Comparison of ENCODE assay signal across 9 mouse cellular contexts in genomic region chr1:64035087-64035791, GRCm38 (mm10).
DNase-seq lines count a peak whose midpoint lies in the region; ATAC-seq and TF ChIP-seq lines count a peak whose summit lies in the region.
"Had no signal": no experiment of that assay in that cellular context is flagged by ENCODE, and none has a peak within 500 bp of the region (broad histone marks: within the 10 kb centered on the region; RNA-seq: fewer than 3 reads in every experiment).

No protein-coding gene starts in this region.

- no peaks in the 10 kb centered on the region for H3K27me3 ChIP-seq in liver, postnatal 0 days (ENCODE audit: insufficient read depth, low read length)
- no peaks in the 10 kb centered on the region for H3K27me3 ChIP-seq in liver, embryonic 12.5 days (replicated peaks)
- no peaks in the 10 kb centered on the region for H3K27me3 ChIP-seq in kidney, postnatal 0 days (ENCODE audit: insufficient read depth, low read length)
- H3K27me3 ChIP-seq in limb, embryonic 10.5 days (ENCODE audit: low read depth, poor library complexity, severe bottlenecking): no peaks in the 10 kb centered on the region
- H3K27me3 ChIP-seq: liver, embryonic 15.5 days had no signal

- no peak overlapping the region for H3K9ac ChIP-seq in liver, postnatal 0 days (replicated peaks)
- H3K9ac ChIP-seq in liver, embryonic 12.5 days: no peak overlapping the region
- no peak overlapping the region for H3K9ac ChIP-seq in kidney, postnatal 0 days (ENCODE audit: low read depth, low read length)
- H3K9ac ChIP-seq: liver, embryonic 15.5 days had no signal

- no peak overlapping the region for H3K4me3 ChIP-seq in liver, postnatal 0 days (ENCODE audit: low read depth, low read length)
- no peak overlapping the region for H3K4me3 ChIP-seq in liver, embryonic 12.5 days
- no peak overlapping the region for H3K4me3 ChIP-seq in kidney, postnatal 0 days (replicated peaks; ENCODE audit: low read depth, low read length)
- no peak overlapping the region for H3K4me3 ChIP-seq in olfactory bulb, adult 2 months (ENCODE audit: insufficient read depth, low read depth, low read length)
- H3K4me3 ChIP-seq in limb, embryonic 10.5 days: no peak overlapping the region
- H3K4me3 ChIP-seq: liver, embryonic 15.5 days had no signal

- peak; percentile 36; the same call in 1 of the 2 replicates for TF ChIP-seq EP300 in liver, postnatal 0 days (IDR thresholded peaks at IDR 0.05; ENCODE audit: low read depth)

- H3K27ac ChIP-seq in liver, postnatal 0 days (ENCODE audit: low read depth): no peak overlapping the region
- H3K27ac ChIP-seq in liver, embryonic 12.5 days: no peak overlapping the region
- H3K27ac ChIP-seq in kidney, postnatal 0 days: no peak overlapping the region
- peak overlapping the region; percentile 16; the same call in 1 of the 2 replicates for H3K27ac ChIP-seq in olfactory bulb, adult 2 months (ENCODE audit: insufficient read depth, low read depth, low read length)
- no peak overlapping the region for H3K27ac ChIP-seq in limb, embryonic 10.5 days
- H3K27ac ChIP-seq: liver, embryonic 15.5 days had no signal

- H3K4me2 ChIP-seq in liver, postnatal 0 days (ENCODE audit: low read depth, low read length): no peak overlapping the region
- no peak overlapping the region for H3K4me2 ChIP-seq in liver, embryonic 12.5 days
- H3K4me2 ChIP-seq in kidney, postnatal 0 days (ENCODE audit: low read length): no peak overlapping the region
- H3K4me2 ChIP-seq: liver, embryonic 15.5 days had no signal

- TF ChIP-seq CTCF in liver, postnatal 0 days (IDR thresholded peaks at IDR 0.05; ENCODE audit: low read depth): no peak
- no peak for TF ChIP-seq CTCF in kidney, postnatal 0 days (IDR thresholded peaks at IDR 0.05; ENCODE audit: low read depth)
- TF ChIP-seq CTCF in olfactory bulb, adult 2 months (IDR thresholded peaks at IDR 0.05; ENCODE audit: insufficient read depth, low read depth, low read length): no peak

- DNase-seq in adrenal gland, adult (ENCODE audit: inconsistent age in 2 of 2, low spot score in 1 of 2): peak; percentile 31 to 61
- no peak for DNase-seq in adrenal gland, postnatal 25 days
- DNase-seq in liver, postnatal 0 days: peak; percentile 54
- DNase-seq in kidney, postnatal 0 days (ENCODE audit: low spot score): peak; percentile 39
- no peak for DNase-seq in frontal cortex, postnatal 25 days (ENCODE audit: low spot score in 2 of 2)
- no peak for DNase-seq in limb, embryonic 10.5 days (ENCODE audit: low spot score)

- TF ChIP-seq POLR2A in olfactory bulb, adult 2 months (IDR thresholded peaks at IDR 0.05; ENCODE audit: insufficient read depth, low read depth, low read length): no peak

- peaks cover 26% of the 10 kb centered on the region for H3K4me1 ChIP-seq in liver, postnatal 0 days (ENCODE audit: insufficient read depth)
- peaks cover 3% of the 10 kb centered on the region; the same call in 1 of the 2 replicates for H3K4me1 ChIP-seq in liver, embryonic 12.5 days
- H3K4me1 ChIP-seq in kidney, postnatal 0 days (replicated peaks; ENCODE audit: insufficient read depth, low read length): 0 out of 2 replicates have a peak, but pooled peaks cover 6% of the 10 kb centered on the region
- peaks cover 3% of the 10 kb centered on the region; the same call in 1 of the 2 replicates for H3K4me1 ChIP-seq in olfactory bulb, adult 2 months (ENCODE audit: control insufficient read depth, insufficient read depth, low read length)
- no peaks in the 10 kb centered on the region for H3K4me1 ChIP-seq in limb, embryonic 10.5 days

- no peak for ATAC-seq in liver, postnatal 0 days
- ATAC-seq in liver, embryonic 12.5 days: no peak
- ATAC-seq in kidney, postnatal 0 days (replicated peaks; ENCODE audit: low FRiP score, low read depth): no peak

- 68% methylated on average over 15 of the region's 15 CpGs for WGBS in liver, postnatal 0 days (ENCODE audit: insufficient replicate concordance)
- WGBS in liver, embryonic 12.5 days (ENCODE audit: insufficient replicate concordance): 79% methylated on average over 15 of the region's 15 CpGs
- 68% methylated on average over 15 of the region's 15 CpGs for WGBS in kidney, postnatal 0 days
- 70% methylated on average over 15 of the region's 15 CpGs for WGBS in olfactory bulb, adult 2 months
- 92% methylated on average over 15 of the region's 15 CpGs for WGBS in limb, embryonic 10.5 days

- no peaks in the 10 kb centered on the region for H3K9me3 ChIP-seq in liver, postnatal 0 days (ENCODE audit: low read length)
- no peaks in the 10 kb centered on the region for H3K9me3 ChIP-seq in liver, embryonic 12.5 days (replicated peaks)
- no peaks in the 10 kb centered on the region for H3K9me3 ChIP-seq in kidney, postnatal 0 days (replicated peaks; ENCODE audit: low read length)
- H3K9me3 ChIP-seq in limb, embryonic 10.5 days (replicated peaks): no peaks in the 10 kb centered on the region
- H3K9me3 ChIP-seq: liver, embryonic 15.5 days had no signal

- peaks cover 8% of the 10 kb centered on the region; the same call in 1 of the 2 replicates for H3K36me3 ChIP-seq in liver, postnatal 0 days (replicated peaks; ENCODE audit: insufficient read depth, low read length)
- peaks cover 15% of the 10 kb centered on the region; the same call in 1 of the 2 replicates for H3K36me3 ChIP-seq in liver, embryonic 12.5 days
- no peaks in the 10 kb centered on the region; the same call in none of the 2 replicates for H3K36me3 ChIP-seq in kidney, postnatal 0 days (ENCODE audit: insufficient read depth, low read length)
- H3K36me3 ChIP-seq in limb, embryonic 10.5 days: peaks cover 7% of the 10 kb centered on the region
- H3K36me3 ChIP-seq: liver, embryonic 15.5 days had no signal

Comparison
In these comparisons a context has a peak if more than half of its experiments do, and no peak if none do; other contexts are left out.
1. DNase-seq: peak in adrenal gland, adult (2 of 2), liver, postnatal 0 days (single experiment) and kidney, postnatal 0 days (single experiment); none in adrenal gland, postnatal 25 days (single experiment), frontal cortex, postnatal 25 days (0 of 2) and limb, embryonic 10.5 days (single experiment).